Comparison of ENCODE assay signal across 8 mouse cellular contexts in the genomic region with DNA sequence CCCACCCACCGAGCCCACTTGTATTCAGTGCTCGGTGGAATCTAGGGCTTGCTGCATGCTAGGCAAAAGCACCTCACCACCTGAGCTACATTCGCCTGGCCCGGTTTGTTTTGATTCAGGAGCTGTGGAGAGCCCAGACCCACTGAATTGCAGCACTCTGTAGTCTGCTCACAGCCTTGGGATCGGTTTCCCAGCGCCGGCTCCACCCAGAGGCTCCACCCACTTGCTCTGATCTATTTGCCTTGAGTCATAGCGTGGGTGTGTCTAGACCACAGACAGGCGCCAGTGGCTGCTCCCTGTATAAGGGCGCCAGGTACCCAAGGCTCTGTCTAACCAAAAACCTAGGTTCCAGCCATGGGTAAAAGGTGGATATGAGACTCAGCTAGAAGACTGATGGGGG. TPM values are rescaled to one million over a fixed set of nuclear protein-coding genes. Genes with fewer than 3 reads are reported as not detected.
DNase-seq lines count a peak whose midpoint lies in the region; ATAC-seq lines count a peak whose summit lies in the region.

No protein-coding gene starts in this region.

- intact Hi-C loops in heart, postnatal 10 days (cut with DNase I): no loop called here

- no peaks in the 10 kb centered on the region for H3K9me3 ChIP-seq in forebrain, embryonic 11.5 days (ENCODE audit: control insufficient read depth, low read length)

- no peaks in the 10 kb centered on the region for H3K36me3 ChIP-seq in forebrain, embryonic 11.5 days (ENCODE audit: control insufficient read depth, insufficient read depth, low read length)

- no peak overlapping the region for H3K27ac ChIP-seq in forebrain, embryonic 11.5 days (ENCODE audit: low read depth, low read length)

- H3K27me3 ChIP-seq in forebrain, embryonic 11.5 days (ENCODE audit: control insufficient read depth, insufficient read depth, low read length): no peaks in the 10 kb centered on the region

- H3K4me2 ChIP-seq in forebrain, embryonic 11.5 days (ENCODE audit: low read depth, low read length, severe bottlenecking): 0 out of 2 replicates have a peak overlapping the region, but pooled peaks have one; percentile 11

- no peak overlapping the region for H3K9ac ChIP-seq in forebrain, embryonic 11.5 days (ENCODE audit: low read length)

- no peaks in the 10 kb centered on the region for H3K4me1 ChIP-seq in forebrain, embryonic 11.5 days (replicated peaks; ENCODE audit: control insufficient read depth, insufficient read depth, low read length)

- 17% methylated on average over 10 of the region's 10 CpGs for WGBS in forebrain, embryonic 11.5 days

- no peak overlapping the region for H3K4me3 ChIP-seq in forebrain, embryonic 11.5 days (ENCODE audit: low read depth, low read length)

- peak; percentile 29 to 32 for DNase-seq in cerebellum, adult 18-20 months
- no peak for DNase-seq in cerebellum, postnatal 4 days (ENCODE audit: low spot score in 2 of 2)
- peak; percentile 24 to 52 for DNase-seq in adrenal gland, postnatal 4 days (ENCODE audit: low spot score in 2 of 2)
- DNase-seq in forebrain, embryonic 11.5 days (ENCODE audit: low spot score): peak; percentile 67
- DNase-seq in heart, postnatal 10 days: peak; percentile 66
- peak; percentile 71 to 72 for DNase-seq in kidney, postnatal 25 days
- DNase-seq in lung, postnatal 25 days (ENCODE audit: low spot score): peak; percentile 79
- peak; percentile 54 for DNase-seq in retina, postnatal 1 day

- ATAC-seq in forebrain, embryonic 11.5 days (replicated peaks; ENCODE audit: low FRiP score): peak; percentile 55; the same call in 1 of the 2 replicates

RNA-seq across cellular contexts. Expression of a gene that starts 36.1 kb away (rescaled TPM):
- total RNA-seq in adrenal gland, postnatal 4 days (2021): 100 to 1,000 TPM; 266 to 270 TPM
- polyA plus RNA-seq in forebrain, embryonic 11.5 days (2014; fragmentation: Nextera tagmentation; extraction: Ambion mirVana): 214 and 239 TPM in 2 replicates
- 100 to 1,000 TPM; 195 to 218 TPM for total RNA-seq in heart, postnatal 10 days (2021)

Comparison
In these comparisons a context has a peak if more than half of its experiments do, and no peak if none do; other contexts are left out.
1. DNase-seq: peak in cerebellum, adult 18-20 months (2 of 2), adrenal gland, postnatal 4 days (2 of 2), forebrain, embryonic 11.5 days (single experiment), heart, postnatal 10 days (2 of 2), kidney, postnatal 25 days (2 of 2), lung, postnatal 25 days (single experiment) and retina, postnatal 1 day (single experiment); none in cerebellum, postnatal 4 days (0 of 2).